Mouse (Mus musculus) embryo, embryonic 10 days (tissue): ENCODE results near the gene Sbf1.

Experiments
- DNase-seq: peaks from one replicate; pipeline ENCODE4 v3.0.0-alpha.2; 2015; ENCODE audit warnings: low spot score

Gene Sbf1

GRCm38 (mm10) chr15:89315190-89315731 lies at the start of gene Sbf1:
Gene Sbf1 (minus strand): TSS chr15:89315311.
- DNase-seq: peak; percentile 98

DNA sequence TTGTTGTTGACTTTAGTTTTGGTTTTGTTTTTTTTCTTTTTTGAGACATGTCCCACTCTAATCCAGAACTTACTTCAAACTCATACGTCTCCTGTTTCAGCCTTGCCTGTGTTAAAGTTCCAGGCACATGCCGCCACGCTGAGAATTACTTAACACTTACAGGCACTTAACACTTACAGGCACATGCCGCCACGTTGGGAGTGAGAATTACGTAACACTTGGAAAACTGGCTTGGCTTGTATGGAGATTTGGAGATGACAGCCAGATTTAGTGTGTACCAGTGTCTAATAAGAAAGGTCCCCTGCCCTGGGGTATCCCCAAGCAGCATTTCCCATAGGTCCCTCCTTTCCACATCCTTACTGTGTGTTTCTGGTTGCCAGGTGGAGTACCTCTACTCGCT lies 47.9 kb upstream of the Sbf1 start:
- no peak for DNase-seq

GRCm38 (mm10) chr15:89358784-89359183 lies 43.7 kb upstream of the Sbf1 start:
- DNase-seq: no peak

GRCm38 (mm10) chr15:89356372-89356771 lies 41.3 kb upstream of the Sbf1 start:
- DNase-seq: peak; percentile 94

DNA sequence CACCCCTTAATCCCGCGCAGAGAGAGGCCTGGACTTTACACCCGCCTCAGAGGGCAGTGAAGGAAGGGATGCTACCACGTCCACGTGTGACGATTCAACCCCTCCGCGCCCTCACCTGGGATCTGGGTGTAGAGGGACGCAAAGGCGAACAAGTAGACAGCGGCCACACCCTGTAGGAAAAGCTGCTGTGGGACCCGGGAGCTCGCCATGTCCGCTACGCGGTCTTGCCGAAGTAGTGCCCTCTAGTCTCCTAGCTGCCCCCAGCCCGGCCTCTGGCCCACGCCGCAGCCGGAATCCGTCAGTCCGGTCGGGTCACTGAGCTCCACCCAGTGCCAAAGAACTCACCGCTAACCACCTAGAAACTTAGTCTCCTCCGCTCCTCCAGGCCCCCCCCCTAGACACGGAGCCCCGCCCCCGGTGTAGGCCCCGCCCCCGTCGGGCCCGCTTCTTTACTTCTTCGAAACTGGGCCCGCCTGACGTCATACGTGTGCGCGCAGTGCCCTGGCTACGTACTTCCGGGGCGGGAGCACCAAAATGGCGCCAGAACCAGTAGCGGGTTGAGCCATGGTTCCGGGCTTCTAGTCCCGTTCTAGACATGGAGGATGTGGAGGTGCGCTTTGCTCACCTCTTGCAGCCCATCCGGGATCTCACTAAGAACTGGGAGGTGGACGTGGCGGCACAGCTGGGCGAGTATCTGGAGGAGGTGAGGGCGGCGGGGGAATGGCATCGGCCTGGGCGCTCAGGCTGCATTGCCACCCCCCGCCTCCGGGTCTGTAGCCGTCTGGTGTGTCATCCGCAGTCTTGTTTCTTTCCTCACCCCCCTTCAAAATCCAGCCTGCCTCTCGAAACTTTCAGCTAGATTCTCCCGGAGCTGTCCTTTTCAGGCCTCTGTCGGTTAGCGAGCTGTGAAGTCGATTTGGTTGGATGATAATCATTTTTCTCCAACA lies 40.4 kb upstream of the Sbf1 start, which contains the start of the genes Lmf2 and Ncaph2:
Gene Lmf2 (minus strand): TSS at position 419 of the 947 bp plus-strand sequence.
Gene Ncaph2 (plus strand): TSS at position 479 of the 947 bp plus-strand sequence.
- peak; percentile 99 for DNase-seq

GRCm38 (mm10) chr15:89354455-89354854 lies 39.3 kb upstream of the Sbf1 start:
- no peak for DNase-seq

GRCm38 (mm10) chr15:89353837-89354236 lies 38.7 kb upstream of the Sbf1 start:
- DNase-seq: no peak

DNA sequence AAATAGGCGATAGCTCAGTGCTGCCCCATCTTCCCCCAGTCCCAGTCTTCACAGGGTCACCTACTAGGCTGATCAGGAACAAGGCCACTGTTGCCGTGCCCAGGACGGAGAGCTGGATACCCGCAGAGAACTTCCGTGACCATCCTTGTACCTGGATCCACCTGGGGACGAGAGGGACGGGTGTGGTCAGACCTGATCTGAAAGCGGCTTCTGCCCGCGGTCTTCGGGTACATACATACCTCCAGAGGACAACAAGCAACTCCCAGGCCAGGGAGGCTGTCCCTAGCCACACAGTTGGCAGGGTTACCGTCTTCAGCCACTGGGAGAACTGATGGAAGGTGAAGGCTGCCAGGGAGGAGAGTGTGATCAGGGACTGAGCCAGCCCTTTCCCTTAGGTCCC lies 37.7 kb upstream of the Sbf1 start:
- DNase-seq: no peak

DNA sequence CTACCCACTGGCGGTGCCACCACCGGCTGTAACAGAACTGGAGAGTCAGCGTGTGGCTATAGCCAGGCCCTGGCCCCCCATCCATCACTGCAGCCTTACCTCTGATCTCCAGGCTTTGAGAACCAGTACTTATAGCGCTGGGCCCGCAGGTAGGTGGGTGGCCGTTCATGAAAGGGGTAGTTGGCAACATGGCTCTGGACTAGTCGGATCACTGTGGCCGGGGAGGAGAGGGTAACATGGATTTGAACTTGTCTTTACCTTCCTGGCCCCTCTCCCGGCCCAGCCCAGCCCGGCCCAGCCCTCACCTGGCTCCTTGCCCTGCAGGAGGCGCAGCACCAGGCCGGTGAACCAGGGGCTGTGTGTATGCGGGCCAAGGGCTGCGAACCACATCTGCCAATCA lies 36.9 kb upstream of the Sbf1 start:
- no peak for DNase-seq

- DNase-seq: no peak
Observed at GRCm38 (mm10) chr15:89351302-89351701, 36.2 kb upstream of the Sbf1 start.

DNA sequence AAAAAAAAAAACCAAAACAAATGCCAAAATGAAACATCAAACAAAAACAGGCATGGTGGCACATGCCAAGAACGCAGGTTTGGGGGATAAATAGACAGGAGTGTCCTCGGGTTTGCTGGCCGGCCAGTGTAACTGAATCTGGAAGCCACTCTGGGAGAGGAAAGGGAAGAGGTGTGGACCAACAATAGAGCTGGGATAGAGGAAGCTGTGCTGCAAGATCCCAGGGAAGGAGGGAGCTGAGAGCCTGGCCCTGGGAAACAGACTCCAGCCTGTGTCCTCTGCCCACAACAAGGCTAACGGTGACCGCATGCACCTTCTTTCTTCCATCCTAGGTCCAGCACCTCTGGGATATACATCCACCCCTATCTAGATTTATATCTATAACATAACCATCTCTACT lies 35.3 kb upstream of the Sbf1 start:
- no peak for DNase-seq

- no peak for DNase-seq
Observed at GRCm38 (mm10) chr15:89343325-89343724, 28.2 kb upstream of the Sbf1 start.

DNA sequence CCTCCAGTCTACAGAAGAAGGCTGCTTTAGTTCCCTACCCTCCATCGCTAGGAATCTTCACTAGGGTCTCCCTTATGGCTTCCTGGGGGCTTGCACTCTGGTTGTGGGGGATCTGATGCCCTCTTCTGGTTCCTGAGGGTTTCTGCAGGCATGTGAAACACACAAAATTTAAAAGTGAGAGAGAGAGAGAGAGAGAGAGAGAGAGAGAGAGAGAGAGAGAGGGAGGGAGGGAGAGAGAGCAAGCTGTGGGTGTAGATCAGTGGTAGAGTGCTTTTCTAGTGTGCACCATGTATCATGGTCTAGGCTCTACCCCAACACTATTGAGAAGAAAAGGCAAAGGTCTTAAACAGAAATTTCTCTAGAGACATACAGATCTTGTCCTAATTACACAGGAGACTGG lies 26.6 kb upstream of the Sbf1 start:
- no peak for DNase-seq

GRCm38 (mm10) chr15:89340136-89340535 lies 25.0 kb upstream of the Sbf1 start:
- DNase-seq: no peak

DNA sequence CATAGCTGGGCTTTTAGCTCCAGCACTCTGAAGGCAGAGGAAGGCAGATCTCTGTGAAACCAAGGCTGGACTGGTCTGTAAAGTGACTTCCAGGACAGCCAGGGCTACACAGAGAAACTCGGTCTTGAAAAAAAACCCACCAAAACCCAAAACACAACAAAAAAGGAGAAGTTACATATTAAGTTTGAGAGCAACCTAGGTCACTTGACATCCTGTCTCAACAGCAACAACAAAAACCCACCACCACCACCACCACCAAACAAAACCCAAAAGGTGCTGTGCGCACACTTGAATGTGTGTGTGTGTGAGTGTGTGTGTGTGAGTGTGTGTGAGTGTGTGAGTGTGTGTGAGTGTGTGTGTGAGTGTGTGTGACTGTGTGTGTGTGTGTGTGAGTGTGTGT lies 24.6 kb upstream of the Sbf1 start:
- no peak for DNase-seq

DNA sequence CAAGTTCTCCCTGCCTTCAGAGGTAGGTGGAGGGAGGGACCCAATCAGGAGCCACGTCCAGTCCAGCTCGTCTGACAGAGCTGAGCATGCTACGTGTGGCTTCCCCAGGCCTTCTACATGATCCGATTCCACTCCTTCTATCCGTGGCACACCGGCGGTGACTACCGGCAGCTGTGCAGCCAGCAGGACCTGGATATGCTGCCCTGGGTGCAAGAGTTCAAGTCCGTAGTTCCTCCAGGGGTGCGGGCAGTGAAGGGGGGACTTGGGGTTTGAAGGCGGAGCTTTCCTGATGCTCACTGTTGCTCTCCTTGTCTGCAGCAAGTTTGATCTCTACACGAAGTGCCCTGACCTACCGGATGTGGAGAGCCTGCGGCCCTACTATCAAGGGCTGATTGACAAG lies 21.3 kb upstream of the Sbf1 start:
- no peak for DNase-seq

DNA sequence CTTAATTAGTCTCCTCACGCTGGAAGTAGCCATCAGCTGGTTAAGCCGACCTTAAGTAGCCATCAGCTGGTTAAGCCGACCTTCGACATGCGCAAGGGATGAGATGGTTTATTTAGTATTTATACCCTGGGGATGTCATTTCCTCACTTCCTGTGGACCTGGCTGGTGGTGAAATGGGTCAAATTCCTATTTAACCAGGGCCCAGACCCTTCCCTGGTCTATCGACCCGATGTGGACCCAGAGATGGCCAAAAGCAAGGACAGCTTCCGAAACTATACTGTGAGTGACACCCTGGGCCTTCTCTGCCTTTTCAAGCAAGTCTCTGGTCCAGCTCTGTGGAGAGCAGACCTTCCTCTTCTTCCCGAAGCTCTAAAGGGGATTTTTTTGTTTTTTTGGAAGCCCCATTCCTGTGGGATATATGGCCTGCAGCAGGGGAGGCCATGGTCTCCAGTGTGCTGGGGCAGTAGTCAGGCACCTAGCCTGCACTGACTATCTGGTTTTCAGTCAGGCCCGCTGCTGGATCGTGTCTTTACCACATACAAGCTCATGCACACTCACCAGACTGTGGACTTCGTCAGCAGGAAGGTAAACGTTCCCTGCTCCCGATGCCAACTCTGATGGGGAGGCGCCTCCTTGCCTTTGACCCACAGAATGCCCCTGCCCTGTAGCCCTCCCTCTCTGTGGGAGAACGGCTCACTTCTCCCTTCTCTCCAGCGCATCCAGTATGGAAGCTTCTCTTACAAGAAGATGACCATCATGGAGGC lies 19.8 kb upstream of the Sbf1 start:
- DNase-seq: no peak

DNA sequence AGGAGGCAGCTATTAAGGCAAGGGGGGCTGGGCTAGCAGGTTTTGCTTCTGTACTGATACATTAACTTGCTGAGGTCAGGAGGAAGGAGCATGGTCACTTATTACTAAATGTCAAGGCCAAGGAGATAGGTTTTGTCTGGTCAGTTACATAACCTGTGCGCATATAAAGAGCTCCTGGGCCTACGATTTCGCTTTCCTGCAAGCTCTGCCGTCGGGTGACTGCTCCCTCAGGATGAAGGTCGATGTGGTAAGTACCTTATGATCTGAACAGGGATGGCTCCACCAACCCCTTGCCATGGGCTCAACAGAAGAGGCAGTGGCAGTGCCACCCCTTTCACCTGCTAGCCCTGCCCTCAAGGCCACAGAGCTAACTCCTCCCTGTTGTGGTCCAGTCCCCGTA lies 19.2 kb upstream of the Sbf1 start, which contains the start of gene Miox:
Gene Miox (plus strand): TSS at position 128 of the 400 bp plus-strand sequence.
- DNase-seq: no peak

GRCm38 (mm10) chr15:89326441-89326840 lies 11.3 kb upstream of the Sbf1 start:
- DNase-seq: no peak

DNA sequence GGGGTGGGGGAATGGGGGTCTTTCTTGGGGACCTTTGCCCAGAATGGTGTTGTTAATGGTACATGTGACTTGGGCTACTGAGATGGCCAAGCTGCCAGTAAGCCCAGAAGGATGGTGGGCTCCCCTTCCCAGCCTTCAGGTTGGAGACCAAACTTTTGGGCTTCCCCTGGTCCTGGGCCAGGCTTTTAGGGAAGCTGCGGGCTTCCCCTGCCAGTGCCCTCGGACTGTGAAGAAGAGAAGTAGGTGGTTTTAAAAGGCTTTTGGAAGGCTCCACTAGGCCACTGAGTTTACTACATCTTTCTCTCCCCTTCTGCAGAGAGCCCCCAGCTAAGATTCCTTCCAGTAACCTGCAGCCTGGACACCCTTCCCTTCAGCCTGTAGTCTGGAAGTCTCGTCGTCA lies 8.5 kb upstream of the Sbf1 start:
- no peak for DNase-seq

DNA sequence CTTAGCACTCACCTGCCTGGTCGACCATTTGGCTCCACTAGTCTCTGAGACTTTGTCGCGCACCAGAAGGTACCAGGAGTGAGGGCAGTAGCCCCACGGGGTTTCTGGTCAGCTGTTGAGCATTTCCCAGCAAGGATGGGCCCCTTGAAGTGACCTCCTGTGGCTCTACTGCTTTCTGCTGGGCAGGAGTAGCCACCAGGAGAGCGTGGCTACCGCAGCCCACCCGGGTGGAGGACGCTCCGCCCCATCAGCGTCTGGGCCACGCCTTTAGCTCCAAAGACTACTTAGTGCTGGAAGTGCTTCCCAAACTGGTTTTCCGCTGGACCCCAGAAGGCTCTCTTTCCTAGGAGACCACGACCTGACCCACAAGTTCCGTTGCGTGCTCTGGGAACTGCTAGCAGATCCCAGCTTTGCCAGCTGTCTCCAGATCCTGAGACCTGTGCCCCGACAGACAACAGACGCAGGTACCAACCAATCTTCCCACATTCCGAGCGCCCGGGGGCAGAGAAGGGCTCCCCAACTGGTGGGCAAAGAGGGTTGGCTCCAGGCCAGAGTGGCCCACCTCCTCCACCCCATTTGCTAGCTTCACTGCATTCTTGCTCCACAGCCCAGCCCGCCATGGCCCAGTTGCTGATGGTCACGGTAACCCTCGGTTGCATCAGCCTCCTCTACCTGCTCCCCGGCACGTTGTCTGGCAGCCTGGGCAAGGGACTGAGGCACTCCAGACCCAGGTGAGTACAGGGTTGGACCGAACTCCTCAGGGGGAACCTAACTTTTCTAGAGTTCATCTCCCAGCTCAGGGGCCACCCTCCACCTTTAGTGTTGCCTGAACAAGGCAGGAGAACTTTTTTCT lies 7.8 kb upstream of the Sbf1 start, which contains the start of gene Adm2:
Gene Adm2 (plus strand): TSS at position 51 of the 853 bp plus-strand sequence.
- DNase-seq: peak; percentile 52

DNA sequence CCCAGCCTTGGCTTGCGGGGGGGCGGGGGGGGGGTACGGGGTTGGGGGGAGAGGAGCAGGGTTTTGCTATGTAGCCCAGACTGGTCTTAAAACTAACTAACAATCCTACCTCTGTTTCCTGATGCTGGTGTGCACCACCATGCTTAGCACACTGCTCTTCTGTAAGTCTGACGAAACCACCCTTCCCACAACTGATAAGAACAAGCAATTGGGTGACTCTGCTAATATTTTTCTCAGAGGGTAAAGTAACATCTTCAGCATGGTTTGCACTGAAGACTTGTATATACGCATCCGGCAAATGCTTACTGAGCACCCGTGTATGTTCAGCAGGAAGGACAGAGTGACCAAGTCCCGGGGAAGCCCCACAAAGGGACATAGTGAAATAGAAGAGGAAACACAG lies 6.2 kb upstream of the Sbf1 start:
- DNase-seq: no peak
